Mouse (Mus musculus): ENCODE results near the gene AU040320. TPM values are rescaled to one million over a fixed set of nuclear protein-coding genes. Genes with fewer than 3 reads are reported as not detected.

Gene AU040320
- 40.5 and 41.4 TPM in 2 replicates for polyA plus RNA-seq (2015; fragmentation: Nextera tagmentation; extraction: Ambion mirVana)

GRCm38 (mm10) chr4:126753268-126754230 lies at the start of gene AU040320, which contains the start of gene Ncdn:
TSS of gene AU040320 (plus strand) at chr4:126753544.
TSS of gene Ncdn (minus strand) at chr4:126753438.
- peaks cover 10% of the 10 kb centered on the region; the same call in 1 of the 2 replicates for H3K36me3 ChIP-seq (replicated peaks)
- H3K4me3 ChIP-seq: peak within 1 kb of the TSS; percentile 96
- WGBS: under 1% methylated on average over 68 of the region's 71 CpGs
- peak within 1 kb of the TSS; percentile 78 for H3K4me2 ChIP-seq
- H3K9ac ChIP-seq: peak within 1 kb of the TSS; percentile 97
- peak; percentile 97 for ATAC-seq (replicated peaks)
- no peaks in the 10 kb centered on the region for H3K9me3 ChIP-seq
- H3K27ac ChIP-seq: peak within 1 kb of the TSS; percentile 97
- H3K4me1 ChIP-seq: peaks cover 55% of the 10 kb centered on the region
- H3K27me3 ChIP-seq (replicated peaks): no peaks in the 10 kb centered on the region

- no peak overlapping the region for H3K27ac ChIP-seq
- ATAC-seq (replicated peaks): peak; percentile 52; the same call in 1 of the 2 replicates
- H3K9ac ChIP-seq: no peak overlapping the region
- peaks cover 5% of the 10 kb centered on the region; the same call in 1 of the 2 replicates for H3K4me1 ChIP-seq
- no peaks in the 10 kb centered on the region for H3K9me3 ChIP-seq
- WGBS: 36% methylated on average over 12 of the region's 12 CpGs
- H3K4me2 ChIP-seq: no peak overlapping the region
- H3K27me3 ChIP-seq (replicated peaks): no peaks in the 10 kb centered on the region
- no peak overlapping the region for H3K4me3 ChIP-seq
- H3K36me3 ChIP-seq (replicated peaks): peaks cover 46% of the 10 kb centered on the region
Measured at GRCm38 (mm10) chr4:126706630-126707438, 46.5 kb upstream of the AU040320 start.

- WGBS: 40% methylated on average over 5 of the region's 5 CpGs
- no peak for ATAC-seq (replicated peaks)
- peaks cover 48% of the 10 kb centered on the region for H3K36me3 ChIP-seq (replicated peaks)
Measured at GRCm38 (mm10) chr4:126707439-126707826, 45.9 kb upstream of the AU040320 start.

GRCm38 (mm10) chr4:126732111-126732510 lies 21.2 kb upstream of the AU040320 start:
- peaks cover 24% of the 10 kb centered on the region for H3K4me1 ChIP-seq
- H3K27ac ChIP-seq: no peak overlapping the region
- no peak for ATAC-seq (replicated peaks)
- peak overlapping the region; percentile 33 for H3K4me2 ChIP-seq
- no peaks in the 10 kb centered on the region for H3K9me3 ChIP-seq
- 3% methylated on average over 18 of the region's 18 CpGs for WGBS
- H3K4me3 ChIP-seq: peak overlapping the region; percentile 14; the same call in 1 of the 2 replicates
- peaks cover 76% of the 10 kb centered on the region for H3K27me3 ChIP-seq (replicated peaks)
- H3K9ac ChIP-seq: no peak overlapping the region
- H3K36me3 ChIP-seq (replicated peaks): no peaks in the 10 kb centered on the region

More at GRCm38 (mm10) chr4:126707439-126707826, 45.9 kb upstream of the AU040320 start:
- no peak overlapping the region for H3K4me2 ChIP-seq
- no peaks in the 10 kb centered on the region for H3K9me3 ChIP-seq
- H3K9ac ChIP-seq: no peak overlapping the region
- H3K27ac ChIP-seq: no peak overlapping the region
- H3K4me1 ChIP-seq: peaks cover 5% of the 10 kb centered on the region; the same call in 1 of the 2 replicates
- H3K27me3 ChIP-seq (replicated peaks): no peaks in the 10 kb centered on the region
- no peak overlapping the region for H3K4me3 ChIP-seq

- no peak overlapping the region for H3K4me3 ChIP-seq
- WGBS: 2% methylated on average over 26 of the region's 26 CpGs
Measured at GRCm38 (mm10) chr4:126732531-126733380, 20.6 kb upstream of the AU040320 start.

GRCm38 (mm10) chr4:126734001-126734603 lies 19.2 kb upstream of the AU040320 start:
- Histone ChIP-seq H3K4me3 (0 out of 2 replicates have a peak overlapping the region, but pooled peaks have one; percentile 3), H3K36me3 (replicated peaks) (no peaks in the 10 kb centered on the region), H3K4me1 (peaks cover 24% of the 10 kb centered on the region), H3K9me3 (no peaks in the 10 kb centered on the region), H3K27me3 (replicated peaks) (peaks cover 96% of the 10 kb centered on the region), H3K27ac (no peak overlapping the region), H3K4me2 (peak overlapping the region; percentile 16; the same call in 1 of the 2 replicates), H3K9ac (no peak overlapping the region)
- WGBS: 2% methylated on average over 16 of the region's 16 CpGs
- no peak for ATAC-seq (replicated peaks)

More at GRCm38 (mm10) chr4:126732531-126733380, 20.6 kb upstream of the AU040320 start:
- Histone ChIP-seq H3K9me3 (no peaks in the 10 kb centered on the region), H3K27ac (no peak overlapping the region), H3K36me3 (replicated peaks) (no peaks in the 10 kb centered on the region), H3K9ac (no peak overlapping the region), H3K4me2 (peak overlapping the region; percentile 33), H3K4me1 (peaks cover 24% of the 10 kb centered on the region), H3K27me3 (replicated peaks) (peaks cover 82% of the 10 kb centered on the region)
- no peak for ATAC-seq (replicated peaks)

GRCm38 (mm10) chr4:126734700-126735381 lies 18.5 kb upstream of the AU040320 start:
- no peak overlapping the region for H3K9ac ChIP-seq
- peaks cover 98% of the 10 kb centered on the region for H3K27me3 ChIP-seq (replicated peaks)
- no peak for ATAC-seq (replicated peaks)
- peak overlapping the region; percentile 48 for H3K4me2 ChIP-seq
- H3K36me3 ChIP-seq (replicated peaks): no peaks in the 10 kb centered on the region
- WGBS: 2% methylated on average over 51 of the region's 51 CpGs
- no peak overlapping the region for H3K27ac ChIP-seq
- H3K9me3 ChIP-seq: no peaks in the 10 kb centered on the region
- H3K4me3 ChIP-seq: peak overlapping the region; percentile 29
- H3K4me1 ChIP-seq: peaks cover 24% of the 10 kb centered on the region

- no peak overlapping the region for H3K27ac ChIP-seq
- peak overlapping the region; percentile 29 for H3K4me3 ChIP-seq
- peaks cover 24% of the 10 kb centered on the region for H3K4me1 ChIP-seq
- under 1% methylated on average over 60 of the region's 62 CpGs for WGBS
- ATAC-seq (replicated peaks): no peak
- no peaks in the 10 kb centered on the region for H3K9me3 ChIP-seq
- H3K9ac ChIP-seq: no peak overlapping the region
- no peaks in the 10 kb centered on the region for H3K36me3 ChIP-seq (replicated peaks)
- H3K4me2 ChIP-seq: peak overlapping the region; percentile 48
- H3K27me3 ChIP-seq (replicated peaks): peaks cover 91% of the 10 kb centered on the region
Measured at GRCm38 (mm10) chr4:126735382-126736000, 17.9 kb upstream of the AU040320 start.

GRCm38 (mm10) chr4:126736001-126736414 lies 17.3 kb upstream of the AU040320 start, which contains the start of gene Tfap2e:
TSS of gene Tfap2e (minus strand) at chr4:126736240.
- Histone ChIP-seq H3K4me2 (peak within 1 kb of the TSS; percentile 48), H3K4me1 (peaks cover 24% of the 10 kb centered on the region), H3K27me3 (replicated peaks) (peaks cover 86% of the 10 kb centered on the region), H3K36me3 (replicated peaks) (no peaks in the 10 kb centered on the region), H3K9me3 (no peaks in the 10 kb centered on the region), H3K9ac (no peak within 1 kb of the TSS), H3K4me3 (peak within 1 kb of the TSS; percentile 29), H3K27ac (no peak within 1 kb of the TSS)
- WGBS: 1% methylated on average over 32 of the region's 32 CpGs
- no peak for ATAC-seq (replicated peaks)

- no peak overlapping the region for H3K4me2 ChIP-seq
- no peak overlapping the region for H3K27ac ChIP-seq
- peaks cover 7% of the 10 kb centered on the region for H3K36me3 ChIP-seq (replicated peaks)
- 16% methylated on average over 10 of the region's 10 CpGs for WGBS
- H3K9me3 ChIP-seq: no peaks in the 10 kb centered on the region
- H3K27me3 ChIP-seq (replicated peaks): peaks cover 72% of the 10 kb centered on the region
- H3K9ac ChIP-seq: no peak overlapping the region
- no peak overlapping the region for H3K4me3 ChIP-seq
- H3K4me1 ChIP-seq: peaks cover 14% of the 10 kb centered on the region
- no peak for ATAC-seq (replicated peaks)
Measured at GRCm38 (mm10) chr4:126739966-126740676, 13.2 kb upstream of the AU040320 start.

Data from midbrain, embryonic 15.5 days (tissue).